Mouse (Mus musculus): ENCODE measurements at regions not wholly inside any gene's neighbourhood (a gene's known extent, or its start where the extent isn't known, plus 50 kb on each side); places are given as distances from the start of the nearest gene placed in this dataset.
A peak's percentile ranks its signal among the peaks of the same experiment; 100 is the strongest.

DNA sequence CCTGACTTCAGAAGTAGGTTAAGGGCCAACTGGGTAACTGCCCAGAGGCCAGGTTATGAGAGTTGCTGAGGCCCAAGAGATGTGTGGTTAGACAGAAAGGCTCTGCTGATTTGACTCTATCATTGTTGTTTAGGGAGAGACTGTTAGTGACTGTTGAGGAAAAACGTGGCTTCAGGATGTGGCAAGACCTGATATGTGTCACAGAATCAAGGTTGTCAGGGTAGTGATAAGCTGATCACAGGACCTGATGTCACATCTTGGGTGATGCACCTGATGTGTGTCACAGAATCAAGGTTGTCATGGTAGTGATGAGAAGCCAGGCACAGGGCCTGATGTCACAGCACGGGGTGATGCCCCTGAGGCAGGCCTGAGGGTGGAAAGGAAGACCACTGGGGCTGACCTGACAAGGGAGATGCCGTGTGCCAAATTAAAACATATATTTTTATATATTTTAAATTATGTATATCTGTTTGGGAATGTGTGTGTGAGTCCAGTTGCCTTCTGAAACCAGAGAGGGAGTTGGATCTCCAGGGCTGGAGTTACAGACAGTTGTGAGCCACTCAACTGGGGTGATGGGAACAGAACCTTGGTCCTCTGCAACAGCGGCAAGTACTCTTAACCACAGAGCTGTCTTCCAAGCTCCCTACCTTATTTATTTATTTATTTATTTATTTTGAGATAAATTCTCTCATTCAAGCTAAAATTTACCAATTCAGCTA is 115.6 kb upstream of the Eef2kmt start:
- no peak overlapping the region for H3K27ac ChIP-seq
- WGBS, result 84% methylated on average over 4 of the region's 4 CpGs
- peaks cover 11% of the 10 kb centered on the region for H3K4me1 ChIP-seq
- H3K36me3 ChIP-seq, result no peaks in the 10 kb centered on the region
- no peaks in the 10 kb centered on the region for H3K9me3 ChIP-seq
- H3K27me3 ChIP-seq (ENCODE audit: insufficient read depth, poor library complexity, severe bottlenecking), result no peaks in the 10 kb centered on the region
- peak; percentile 41 for DNase-seq (ENCODE audit: low spot score)
- no peak overlapping the region for H3K4me3 ChIP-seq

- Histone ChIP-seq H3K4me3 (no peak overlapping the region), H3K27me3 (ENCODE audit: insufficient read depth, poor library complexity, severe bottlenecking) (no peaks in the 10 kb centered on the region), H3K27ac (no peak overlapping the region), H3K4me1 (peaks cover 11% of the 10 kb centered on the region), H3K36me3 (no peaks in the 10 kb centered on the region), H3K9me3 (no peaks in the 10 kb centered on the region)
- peak; percentile 61 for DNase-seq (ENCODE audit: low spot score)
Observed at GRCm38 (mm10) chr16:5370496-5370895, 114.7 kb upstream of the Eef2kmt start.

- no peaks in the 10 kb centered on the region for H3K27me3 ChIP-seq (ENCODE audit: insufficient read depth, poor library complexity, severe bottlenecking)
- H3K36me3 ChIP-seq, result no peaks in the 10 kb centered on the region
- H3K27ac ChIP-seq, result no peak overlapping the region
- H3K4me3 ChIP-seq, result no peak overlapping the region
- 37% methylated on average over 7 of the region's 7 CpGs for WGBS
- peak; percentile 76 for DNase-seq (ENCODE audit: low spot score)
- no peaks in the 10 kb centered on the region for H3K9me3 ChIP-seq
- peaks cover 11% of the 10 kb centered on the region for H3K4me1 ChIP-seq
Observed at GRCm38 (mm10) chr16:5368897-5369558, 113.2 kb upstream of the Eef2kmt start.

GRCm38 (mm10) chr16:5368357-5368756 is 112.6 kb upstream of the Eef2kmt start:
- H3K4me1 ChIP-seq, result peaks cover 11% of the 10 kb centered on the region
- peak; percentile 69 for DNase-seq (ENCODE audit: low spot score)
- H3K36me3 ChIP-seq, result no peaks in the 10 kb centered on the region
- no peaks in the 10 kb centered on the region for H3K9me3 ChIP-seq
- WGBS, result 73% methylated on average over 8 of the region's 8 CpGs
- H3K27me3 ChIP-seq (ENCODE audit: insufficient read depth, poor library complexity, severe bottlenecking), result no peaks in the 10 kb centered on the region
- H3K4me3 ChIP-seq, result no peak overlapping the region
- no peak overlapping the region for H3K27ac ChIP-seq

GRCm38 (mm10) chr16:5367581-5368119 is 111.9 kb upstream of the Eef2kmt start:
- Histone ChIP-seq H3K36me3 (no peaks in the 10 kb centered on the region), H3K4me1 (peaks cover 11% of the 10 kb centered on the region), H3K27me3 (ENCODE audit: insufficient read depth, poor library complexity, severe bottlenecking) (no peaks in the 10 kb centered on the region), H3K9me3 (no peaks in the 10 kb centered on the region), H3K4me3 (no peak overlapping the region), H3K27ac (no peak overlapping the region)
- WGBS, result 77% methylated on average over 10 of the region's 10 CpGs
- DNase-seq (ENCODE audit: low spot score), result peak; percentile 68

GRCm38 (mm10) chr16:5366021-5366420 is 110.2 kb upstream of the Eef2kmt start:
- no peaks in the 10 kb centered on the region for H3K36me3 ChIP-seq
- H3K27ac ChIP-seq, result no peak overlapping the region
- no peaks in the 10 kb centered on the region for H3K27me3 ChIP-seq (ENCODE audit: insufficient read depth, poor library complexity, severe bottlenecking)
- H3K4me1 ChIP-seq, result peaks cover 11% of the 10 kb centered on the region
- no peak overlapping the region for H3K4me3 ChIP-seq
- DNase-seq (ENCODE audit: low spot score), result no peak
- WGBS, result 84% methylated on average over 3 of the region's 3 CpGs
- no peaks in the 10 kb centered on the region for H3K9me3 ChIP-seq

- no peaks in the 10 kb centered on the region for H3K4me1 ChIP-seq
- H3K9me3 ChIP-seq, result no peaks in the 10 kb centered on the region
- DNase-seq (ENCODE audit: low spot score), result no peak
- H3K4me3 ChIP-seq, result no peak overlapping the region
- H3K27ac ChIP-seq, result no peak overlapping the region
- H3K27me3 ChIP-seq (ENCODE audit: insufficient read depth, poor library complexity, severe bottlenecking), result no peaks in the 10 kb centered on the region
- no peaks in the 10 kb centered on the region for H3K36me3 ChIP-seq
- 71% methylated on average over 10 of the region's 10 CpGs for WGBS
Observed at GRCm38 (mm10) chr16:5363007-5363570, 107.3 kb upstream of the Eef2kmt start.

GRCm38 (mm10) chr16:5359193-5359592 is 103.4 kb upstream of the Eef2kmt start:
- Histone ChIP-seq H3K9me3 (no peaks in the 10 kb centered on the region), H3K4me3 (no peak overlapping the region), H3K27ac (no peak overlapping the region), H3K27me3 (ENCODE audit: insufficient read depth, poor library complexity, severe bottlenecking) (no peaks in the 10 kb centered on the region), H3K36me3 (no peaks in the 10 kb centered on the region), H3K4me1 (no peaks in the 10 kb centered on the region)
- DNase-seq (ENCODE audit: low spot score), result no peak
- WGBS, result 74% methylated on average over 4 of the region's 4 CpGs

DNA sequence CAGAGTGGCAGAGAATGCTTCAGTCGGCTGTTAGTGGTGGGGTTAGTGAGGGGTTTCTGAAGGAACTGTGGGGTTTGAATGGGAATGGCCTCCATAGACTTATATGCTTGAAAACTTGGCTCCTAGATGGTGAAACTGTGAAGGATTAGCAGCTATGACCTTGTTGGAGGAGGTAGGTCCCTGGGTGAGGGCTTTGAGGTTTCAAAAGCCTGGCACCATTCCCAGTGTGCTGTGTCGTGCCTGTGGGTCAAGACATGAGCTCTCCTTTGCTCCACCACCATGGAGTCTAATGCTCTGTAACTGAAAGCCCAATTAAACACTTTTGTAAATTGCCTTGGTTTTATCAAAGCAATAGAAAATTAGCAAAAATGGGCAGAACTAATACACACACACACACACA is 98.1 kb upstream of the Eef2kmt start:
- H3K4me3 ChIP-seq, result no peak overlapping the region
- H3K36me3 ChIP-seq, result no peaks in the 10 kb centered on the region
- H3K4me1 ChIP-seq, result peaks cover 14% of the 10 kb centered on the region; the same call in 1 of the 2 replicates

GRCm38 (mm10) chr16:5351890-5352571 is 96.2 kb upstream of the Eef2kmt start:
- peak; percentile 85 for DNase-seq (ENCODE audit: low spot score)
- H3K27ac ChIP-seq, result no peak overlapping the region
- WGBS, result 4% methylated on average over 18 of the region's 18 CpGs
- no peaks in the 10 kb centered on the region for H3K36me3 ChIP-seq
- no peaks in the 10 kb centered on the region for H3K9me3 ChIP-seq
- peaks cover 11% of the 10 kb centered on the region; the same call in 1 of the 2 replicates for H3K27me3 ChIP-seq (ENCODE audit: insufficient read depth, poor library complexity, severe bottlenecking)
- peak overlapping the region; percentile 39 for H3K4me3 ChIP-seq
- H3K4me1 ChIP-seq, result peaks cover 18% of the 10 kb centered on the region

More for the DNA sequence above, 98.1 kb upstream of the Eef2kmt start:
- H3K27me3 ChIP-seq (ENCODE audit: insufficient read depth, poor library complexity, severe bottlenecking), result peaks cover 11% of the 10 kb centered on the region; the same call in 1 of the 2 replicates
- no peak for DNase-seq (ENCODE audit: low spot score)
- no peaks in the 10 kb centered on the region for H3K9me3 ChIP-seq
- 74% methylated on average over 2 of the region's 2 CpGs for WGBS
- H3K27ac ChIP-seq, result no peak overlapping the region

- Histone ChIP-seq H3K4me1 (peaks cover 12% of the 10 kb centered on the region), H3K36me3 (no peaks in the 10 kb centered on the region), H3K9me3 (no peaks in the 10 kb centered on the region), H3K27ac (no peak overlapping the region), H3K4me3 (no peak overlapping the region), H3K27me3 (ENCODE audit: insufficient read depth, poor library complexity, severe bottlenecking) (peaks cover 7% of the 10 kb centered on the region; the same call in 1 of the 2 replicates)
- DNase-seq (ENCODE audit: low spot score), result no peak
- WGBS, result 92% methylated on average over 5 of the region's 5 CpGs
Observed at GRCm38 (mm10) chr16:5347151-5347550, 91.4 kb upstream of the Eef2kmt start.

GRCm38 (mm10) chr16:5342326-5342725 is 86.5 kb upstream of the Eef2kmt start:
- 78% methylated on average over 6 of the region's 6 CpGs for WGBS
- no peak overlapping the region for H3K27ac ChIP-seq
- no peaks in the 10 kb centered on the region for H3K9me3 ChIP-seq
- no peaks in the 10 kb centered on the region for H3K4me1 ChIP-seq
- no peaks in the 10 kb centered on the region for H3K27me3 ChIP-seq (ENCODE audit: insufficient read depth, poor library complexity, severe bottlenecking)
- no peak overlapping the region for H3K4me3 ChIP-seq
- H3K36me3 ChIP-seq, result no peaks in the 10 kb centered on the region
- no peak for DNase-seq (ENCODE audit: low spot score)
